Mouse (Mus musculus) lung, postnatal 0 days (tissue): ENCODE measurements around the gene Ell2.

Experiments used
- CTCF ChIP-seq: IDR thresholded peaks from 2 replicates; pipeline ENCODE4 v1.5.1; 2016; ENCODE audit warnings: antibody characterized with exemption, mild to moderate bottlenecking
- EP300 ChIP-seq: IDR thresholded peaks from 2 replicates; pipeline ENCODE4 v1.6.1; 2016; ENCODE audit warnings: antibody characterized with exemption, mild to moderate bottlenecking, control low read depth

- no peak for TF ChIP-seq EP300
- TF ChIP-seq CTCF, result no peak
Observed at GRCm38 (mm10) chr13:75729834-75730233, 23.3 kb downstream of the Ell2 start.
